Mouse (Mus musculus) mouse embryonic stem cell (cell line): ENCODE measurements around the gene Unc5c.

Experiments
- in situ Hi-C, 2 experiments: fragments of 300-500 bp; cut with MboI; formaldehyde crosslinking; loops; 1 replicate in 1 of 2; 3 replicates in 1 of 2; pipeline ENCODE4 v1.14.3; 2019 to 2020; ENCODE audit warnings: low sequenced_read_pairs in 2 of 2, low pct_unique_long_range_greater_than_20kb in 1 of 2, mixed read lengths in 1 of 2; ENCODE audit not compliant: unreplicated experiment in 1 of 2

Unc5c gene

DNA sequence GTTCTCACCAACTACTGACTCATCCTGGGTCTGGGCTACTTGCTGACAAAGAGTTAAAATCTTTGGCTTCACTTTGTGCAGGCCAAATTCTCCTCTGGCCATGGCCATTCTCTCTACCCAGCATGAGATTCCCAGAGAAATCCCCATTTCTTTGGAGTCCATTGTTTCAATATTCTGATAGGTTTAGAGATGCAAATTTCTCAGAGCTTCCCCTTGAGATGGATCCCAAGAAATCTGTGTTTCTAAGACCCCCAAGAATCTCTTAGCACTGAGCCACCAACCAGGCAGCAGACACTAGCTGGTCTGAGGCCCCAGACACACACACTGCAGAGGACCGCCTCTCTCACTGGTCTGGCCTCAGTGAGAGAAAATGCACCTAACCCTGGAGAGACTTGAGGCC is 384.2 kb downstream of the Unc5c start:
- in situ Hi-C loops, result no loop called here

DNA sequence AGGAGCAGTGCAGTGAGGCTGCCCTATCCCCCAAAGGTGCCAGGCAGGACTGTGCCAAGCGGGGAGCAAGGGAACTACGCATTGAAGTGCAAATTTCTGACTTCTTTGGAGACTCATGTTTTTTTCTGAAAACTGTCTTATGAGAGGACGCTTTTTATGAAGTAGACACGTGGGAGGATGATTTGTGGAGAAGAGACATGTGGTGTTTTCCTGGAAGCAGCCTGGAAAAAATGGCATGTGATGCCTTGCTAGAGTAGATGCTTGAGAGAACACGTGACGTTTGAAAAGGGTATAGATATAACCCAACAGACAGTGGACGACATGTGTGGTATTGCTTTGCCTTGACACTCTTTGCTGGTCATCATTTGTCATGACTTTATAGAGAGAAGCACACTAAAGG is 385.1 kb downstream of the Unc5c start:
- in situ Hi-C loops, result loop anchor here in 1 of 2 experiments (25.0 kb wide), 1 partner anchor 612 kb away; no protein-coding TSS in a partner anchor

DNA sequence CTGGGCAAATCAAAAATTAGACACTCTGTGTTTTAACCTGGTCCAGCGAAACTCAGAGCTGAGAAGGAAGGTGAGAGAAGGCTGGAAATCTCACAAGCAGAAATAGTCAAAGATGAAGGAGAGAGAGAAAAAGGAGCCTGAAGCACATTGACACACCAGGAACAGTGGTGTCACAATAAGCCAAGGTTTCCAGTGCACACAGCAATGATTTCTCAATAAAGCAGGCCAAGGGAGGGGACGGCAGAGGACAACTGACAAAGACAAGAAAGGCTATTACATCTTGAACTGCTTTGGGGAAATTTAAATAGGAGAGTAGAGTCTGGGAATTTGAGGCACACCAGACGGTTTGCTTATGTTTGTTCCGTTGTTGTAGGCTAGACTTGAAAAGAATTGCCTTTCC is 389.3 kb downstream of the Unc5c start:
- in situ Hi-C loops, result loop anchor here in 1 of 2 experiments (25.0 kb wide), 1 partner anchor 608 kb away; no protein-coding TSS in a partner anchor

DNA sequence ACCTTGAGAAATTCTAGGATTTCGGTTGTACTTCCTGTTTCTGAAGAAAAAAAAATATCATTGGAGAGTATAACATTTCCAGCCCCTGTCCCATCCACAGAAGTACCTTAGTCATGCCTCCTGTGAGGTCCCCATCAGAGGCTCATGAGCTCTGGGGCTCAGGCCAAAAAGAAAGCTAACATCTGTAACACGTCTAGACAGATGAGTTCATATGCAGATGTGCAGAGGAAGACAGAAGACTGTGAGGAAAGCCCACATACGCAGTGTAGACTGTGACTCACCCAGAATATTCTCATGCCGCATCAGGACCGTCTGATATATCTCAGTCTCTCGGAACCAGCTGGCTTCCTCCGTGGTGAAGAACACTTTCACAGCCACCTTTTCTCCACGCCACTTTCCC is 392.1 kb downstream of the Unc5c start:
- in situ Hi-C loops, result loop anchor here in 1 of 2 experiments (25.0 kb wide), 1 partner anchor 605 kb away; no protein-coding TSS in a partner anchor

DNA sequence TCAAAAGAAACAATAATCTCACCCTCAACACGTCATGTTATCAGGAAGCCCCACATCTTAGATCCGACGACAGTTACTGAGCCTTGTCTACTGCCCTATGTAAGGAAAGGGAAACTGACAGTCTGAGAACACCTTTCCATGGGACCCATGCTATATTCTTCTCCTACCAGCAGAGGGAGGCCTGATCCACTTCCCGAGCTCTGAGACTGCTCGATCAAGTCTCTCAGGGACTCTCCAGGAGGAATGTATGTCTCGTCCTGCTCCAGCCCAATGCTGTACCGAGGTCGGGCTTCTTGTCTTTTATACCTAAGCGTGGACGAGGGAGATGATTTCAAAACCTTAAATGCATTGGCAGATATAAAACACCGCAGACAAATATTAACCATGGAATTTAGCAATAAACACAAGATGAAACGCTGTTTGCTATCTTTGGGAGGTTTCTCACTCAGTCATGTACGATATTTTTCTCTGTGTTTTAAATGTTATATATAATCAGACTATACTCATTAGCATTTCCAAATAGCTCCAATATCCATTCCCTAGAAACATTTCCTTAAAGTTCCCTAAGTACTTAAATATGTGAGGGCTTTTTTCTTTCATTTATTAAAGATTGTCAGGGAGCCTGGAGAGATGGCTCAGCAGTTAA is 397.9 kb downstream of the Unc5c start:
- in situ Hi-C loops, result loop anchor here in 1 of 2 experiments (10.0 to 25.0 kb wide), 2 partner anchors 412 to 599 kb away; no protein-coding TSS in a partner anchor

DNA sequence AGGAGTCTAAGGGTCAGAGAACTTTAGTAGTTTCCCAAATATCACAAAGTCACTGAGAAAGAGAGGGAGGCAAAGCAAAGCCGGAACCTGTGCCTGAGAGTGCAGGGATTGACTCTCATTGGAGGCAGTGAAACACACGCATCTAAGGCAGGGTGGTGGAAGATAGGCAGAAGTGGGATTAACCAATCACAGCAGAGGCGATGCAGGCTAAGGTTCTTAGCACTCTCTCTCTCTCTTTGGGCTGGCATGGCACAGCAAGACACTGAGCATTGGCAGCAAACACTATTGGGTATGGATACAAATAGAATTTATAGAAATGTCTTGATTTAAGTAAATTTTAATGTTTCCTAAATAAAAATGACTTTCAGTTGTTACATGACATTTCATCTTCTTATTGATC is 406.8 kb downstream of the Unc5c start:
- in situ Hi-C loops, result loop anchor here in 1 of 2 experiments (25.0 kb wide), 1 partner anchor 590 kb away; no protein-coding TSS in a partner anchor

DNA sequence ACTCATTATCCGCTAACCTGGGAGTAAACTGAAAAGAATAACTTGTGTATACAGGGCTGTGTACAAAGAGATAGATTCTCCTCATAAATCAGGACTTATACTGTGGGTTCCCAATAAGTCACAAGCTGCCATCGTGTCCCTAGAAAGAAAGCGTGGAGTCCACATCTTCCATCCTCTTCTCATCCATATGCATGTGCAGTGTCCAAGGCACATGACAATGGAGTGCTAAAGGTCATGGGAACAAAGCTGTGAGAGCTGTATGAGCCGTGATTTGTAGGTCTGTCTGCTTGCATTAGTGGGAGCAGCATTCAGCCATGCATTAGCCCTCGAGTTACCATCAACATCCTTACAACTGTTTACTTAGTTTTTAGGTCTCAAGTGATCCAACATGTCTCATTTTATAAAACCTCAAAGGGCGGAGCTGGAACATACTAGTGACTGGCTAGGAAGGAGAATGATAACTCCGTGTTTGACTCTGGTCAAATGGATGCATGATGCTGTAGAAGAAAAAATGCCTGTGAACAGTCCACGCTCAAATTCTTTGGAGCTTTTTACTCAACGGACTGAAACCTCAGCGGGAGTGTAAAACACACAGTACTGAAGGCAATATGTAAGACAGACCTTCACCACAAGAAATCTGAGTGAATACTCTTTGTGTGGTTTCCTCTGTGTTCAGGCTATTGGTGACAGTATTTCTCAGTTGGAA is 407.5 kb downstream of the Unc5c start:
- in situ Hi-C loops, result loop anchor here in 1 of 2 experiments (25.0 kb wide), 1 partner anchor 590 kb away; no protein-coding TSS in a partner anchor

DNA sequence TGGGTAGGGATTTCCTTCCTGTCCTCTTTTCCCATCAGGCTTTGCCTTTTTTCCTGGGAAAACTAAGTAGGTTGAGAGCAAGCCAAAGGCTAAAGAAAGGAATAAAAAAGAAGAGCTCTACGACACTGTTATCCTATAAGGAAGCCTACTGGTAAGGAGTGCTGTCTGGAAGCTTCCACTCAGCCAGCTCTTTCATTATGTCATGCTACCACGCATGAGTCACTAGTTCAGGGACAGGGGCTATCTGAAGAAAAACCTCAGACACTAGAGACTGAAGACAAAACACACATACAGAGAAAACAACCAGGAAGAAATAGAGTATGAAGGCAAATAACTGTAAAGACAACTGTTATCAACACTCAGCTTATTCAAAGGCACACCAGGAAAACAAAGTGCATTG is 417.5 kb downstream of the Unc5c start:
- in situ Hi-C loops, result no loop called here

DNA sequence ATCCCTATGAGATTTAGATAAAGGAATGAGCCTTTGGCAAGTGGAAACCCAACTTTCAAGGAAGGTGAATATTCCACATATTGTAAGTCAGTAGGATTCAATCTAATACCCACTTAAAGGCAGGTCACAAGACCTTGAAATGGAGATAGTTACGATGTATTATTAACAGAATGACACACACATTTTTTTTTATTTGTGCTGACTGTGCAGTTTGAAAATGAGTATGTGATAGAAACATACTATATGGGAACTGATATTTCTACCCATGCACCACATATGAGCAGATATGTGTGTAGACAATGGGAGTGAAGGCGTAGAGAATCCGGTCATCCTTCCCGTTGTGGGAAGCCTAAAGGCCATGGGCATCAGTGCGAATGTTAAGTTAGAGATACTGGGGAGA is 419.2 kb downstream of the Unc5c start:
- in situ Hi-C loops, result no loop called here
